Mouse (Mus musculus) ES-Bruce4 (cell line): ENCODE data around the gene Smu1.

Source experiments
- CTCF ChIP-seq: IDR thresholded peaks from one replicate; pipeline ENCODE4 v1.8.1; 2011; ENCODE audit warnings: low read depth, low read length
- POLR2A ChIP-seq: IDR thresholded peaks from one replicate; pipeline ENCODE4 v1.8.1; 2011; ENCODE audit warnings: low read length; ENCODE audit not compliant: insufficient read depth

DNA sequence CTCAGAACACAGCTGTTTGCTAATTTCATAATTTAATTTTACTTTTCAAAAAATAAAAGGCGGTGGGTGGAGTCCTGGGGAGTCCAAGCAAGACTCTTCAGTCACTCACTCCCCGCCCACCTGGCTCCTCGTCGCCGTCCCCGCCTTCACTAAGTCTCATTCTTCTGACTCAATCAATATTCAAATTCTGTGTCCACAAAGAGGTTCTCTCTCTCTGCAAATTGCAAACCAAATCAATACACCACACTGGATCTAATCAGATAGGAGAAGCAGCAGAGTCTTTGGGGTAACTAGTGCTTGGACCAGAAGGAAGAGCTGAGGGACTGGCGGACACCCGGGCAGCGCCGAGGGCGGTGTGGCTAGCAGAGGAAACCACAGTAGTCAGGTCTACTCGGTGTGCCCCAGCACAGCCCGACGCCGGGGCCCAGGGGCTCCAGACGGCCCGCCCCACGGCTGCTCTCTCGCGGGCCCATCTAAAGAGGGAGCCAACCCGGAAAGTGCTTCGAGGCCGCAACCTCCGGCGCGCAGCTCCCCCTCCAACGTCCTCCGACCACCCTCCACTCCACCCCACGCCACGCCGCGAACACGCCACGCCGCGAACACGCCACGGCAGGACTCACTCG, 455 bp downstream of the Smu1 start:
- TF ChIP-seq CTCF (no peak), POLR2A (no peak)
